Mouse (Mus musculus): ENCODE measurements around the gene Cdk9. TPM values are rescaled to one million over a fixed set of nuclear protein-coding genes. Genes with fewer than 3 reads are reported as not detected.

The Cdk9 gene
- polyA plus RNA-seq, 1 experiment from 2014 or later, result 79.2 TPM

DNA sequence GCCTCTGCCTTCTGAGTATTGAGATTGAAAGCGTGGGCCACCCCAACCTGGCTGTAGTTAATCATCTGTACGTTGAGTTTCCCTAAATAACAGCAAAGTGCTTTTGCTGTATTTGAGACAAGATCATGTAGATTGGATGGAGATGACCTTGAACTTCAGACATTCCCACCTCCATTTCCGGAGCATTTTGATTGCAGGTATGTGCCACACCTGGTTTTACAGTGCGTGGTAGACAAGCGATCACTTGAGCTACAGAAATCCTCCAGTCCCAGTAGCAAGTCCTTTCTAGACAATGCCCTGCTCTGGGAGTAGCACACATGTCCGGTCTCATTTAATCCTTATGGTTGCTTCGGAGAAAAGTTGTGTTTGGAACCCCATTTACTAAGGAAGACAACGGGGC is 9.8 kb downstream of the Cdk9 start:
- Histone ChIP-seq H3K9me3 (replicated peaks; ENCODE audit: control insufficient read depth, low read length) (no peaks in the 10 kb centered on the region), H3K4me2 (ENCODE audit: low read depth, low read length) (no peak overlapping the region), H3K27ac (replicated peaks; ENCODE audit: low read depth, low read length) (no peak overlapping the region), H3K4me1 (ENCODE audit: control insufficient read depth, insufficient read depth, low read length) (no peaks in the 10 kb centered on the region), H3K9ac (replicated peaks; ENCODE audit: low read length) (no peak overlapping the region), H3K27me3 (ENCODE audit: control insufficient read depth, insufficient read depth, low read length) (no peaks in the 10 kb centered on the region), H3K4me3 (ENCODE audit: low read depth, low read length) (no peak overlapping the region), H3K36me3 (replicated peaks; ENCODE audit: control insufficient read depth, insufficient read depth, low read depth, low read length) (peaks cover 5% of the 10 kb centered on the region)
- WGBS, result 93% methylated on average over 8 of the region's 8 CpGs
- DNase-seq (ENCODE audit: low spot score) (no peak), ATAC-seq (replicated peaks; ENCODE audit: insufficient number of reproducible peaks, low FRiP score, low TSS enrichment, low read depth) (no peak)

DNA sequence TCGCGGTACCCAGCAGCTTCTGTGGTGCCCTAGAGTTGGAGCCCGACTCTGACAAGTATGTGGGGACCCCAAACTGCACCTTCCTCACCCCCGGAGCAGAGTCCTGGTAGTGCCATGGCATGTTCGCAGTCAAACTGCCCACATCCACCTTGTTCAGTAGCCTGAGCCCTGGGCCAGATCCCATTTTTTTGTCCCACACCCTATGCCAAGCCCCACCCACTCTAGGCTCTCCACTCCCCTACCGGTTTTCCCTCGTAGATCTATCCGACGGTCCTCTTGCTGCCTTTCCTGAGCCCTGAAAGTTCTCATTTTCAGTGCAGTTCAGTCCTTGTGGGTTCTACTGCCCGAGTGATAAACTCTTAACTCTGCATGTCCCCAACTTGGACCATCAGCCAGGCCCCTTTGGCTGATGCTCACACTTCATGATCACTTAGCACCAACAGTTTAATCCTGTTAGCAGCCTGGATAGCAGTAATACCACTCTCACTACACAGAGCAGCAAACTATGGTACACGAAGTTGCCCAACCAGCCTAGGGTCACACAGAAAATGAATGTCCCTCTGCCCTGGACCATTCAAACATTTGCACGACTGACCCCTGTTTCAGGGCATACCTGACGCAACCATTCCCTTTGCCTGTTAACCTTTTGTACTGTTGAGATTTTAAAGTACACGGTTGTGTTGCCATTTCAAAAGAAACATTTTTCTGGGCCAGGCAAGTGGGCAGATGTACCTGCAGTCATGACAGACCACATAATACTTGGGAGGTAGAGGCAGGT is 11.7 kb downstream of the Cdk9 start:
- DNase-seq (ENCODE audit: low spot score) (no peak), ATAC-seq (replicated peaks; ENCODE audit: insufficient number of reproducible peaks, low FRiP score, low TSS enrichment, low read depth) (no peak)
- no peaks in the 10 kb centered on the region for H3K4me1 ChIP-seq (ENCODE audit: control insufficient read depth, insufficient read depth, low read length)
- no peaks in the 10 kb centered on the region for H3K9me3 ChIP-seq (replicated peaks; ENCODE audit: control insufficient read depth, low read length)
- WGBS, result 88% methylated on average over 14 of the region's 14 CpGs
- no peak overlapping the region for H3K9ac ChIP-seq (replicated peaks; ENCODE audit: low read length)
- H3K4me3 ChIP-seq (ENCODE audit: low read depth, low read length), result no peak overlapping the region
- H3K4me2 ChIP-seq (ENCODE audit: low read depth, low read length), result no peak overlapping the region
- H3K27me3 ChIP-seq (ENCODE audit: control insufficient read depth, insufficient read depth, low read length), result no peaks in the 10 kb centered on the region
- H3K36me3 ChIP-seq (replicated peaks; ENCODE audit: control insufficient read depth, insufficient read depth, low read depth, low read length), result no peaks in the 10 kb centered on the region
- no peak overlapping the region for H3K27ac ChIP-seq (replicated peaks; ENCODE audit: low read depth, low read length)

DNA sequence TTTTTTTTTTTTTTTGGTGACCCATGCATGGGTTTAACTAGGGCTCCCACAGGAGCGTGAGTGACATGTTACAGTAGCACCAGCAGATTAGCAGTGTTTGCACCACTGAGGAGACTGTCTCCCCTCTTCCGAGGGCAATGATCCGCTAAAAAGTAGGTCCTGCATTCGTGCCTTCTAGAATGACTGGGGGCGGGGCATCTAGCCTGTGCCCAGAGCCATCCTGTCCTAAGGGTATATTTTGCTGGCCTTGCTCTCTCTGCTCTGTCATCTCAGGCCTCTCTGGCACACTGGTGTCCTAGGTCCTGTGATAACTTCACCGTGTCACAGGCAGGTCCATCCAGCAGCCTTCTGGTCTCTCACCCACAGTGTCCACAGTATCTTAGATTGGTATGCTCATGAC is 13.2 kb downstream of the Cdk9 start:
- Histone ChIP-seq H3K9ac (replicated peaks; ENCODE audit: low read length) (no peak overlapping the region), H3K27me3 (ENCODE audit: control insufficient read depth, insufficient read depth, low read length) (no peaks in the 10 kb centered on the region), H3K36me3 (replicated peaks; ENCODE audit: control insufficient read depth, insufficient read depth, low read depth, low read length) (no peaks in the 10 kb centered on the region), H3K4me3 (ENCODE audit: low read depth, low read length) (no peak overlapping the region), H3K27ac (replicated peaks; ENCODE audit: low read depth, low read length) (no peak overlapping the region), H3K9me3 (replicated peaks; ENCODE audit: control insufficient read depth, low read length) (no peaks in the 10 kb centered on the region), H3K4me1 (ENCODE audit: control insufficient read depth, insufficient read depth, low read length) (no peaks in the 10 kb centered on the region), H3K4me2 (ENCODE audit: low read depth, low read length) (no peak overlapping the region)
- DNase-seq (ENCODE audit: low spot score) (no peak), ATAC-seq (replicated peaks; ENCODE audit: insufficient number of reproducible peaks, low FRiP score, low TSS enrichment, low read depth) (no peak)
- 84% methylated on average over 6 of the region's 6 CpGs for WGBS

DNA sequence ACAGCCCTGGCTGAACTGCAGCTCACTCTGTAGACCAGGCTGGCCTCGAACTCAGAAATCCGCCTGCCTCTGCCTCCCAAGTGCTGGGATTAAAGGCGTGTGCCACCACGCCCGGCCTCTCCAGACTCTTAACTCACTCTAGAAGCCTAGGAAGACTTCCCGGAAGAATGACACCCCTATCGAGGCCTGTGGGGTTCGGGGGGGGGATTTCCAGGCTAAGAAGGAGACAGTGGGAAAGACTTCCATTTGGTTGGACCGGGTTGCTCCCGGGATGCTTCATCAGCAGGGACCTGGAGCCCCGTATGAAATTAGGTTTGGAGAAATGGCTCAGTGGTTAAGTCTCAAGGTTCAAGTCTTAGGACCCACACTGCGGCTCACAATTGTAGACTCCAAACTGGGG is 18.2 kb downstream of the Cdk9 start:
- 86% methylated on average over 12 of the region's 12 CpGs for WGBS
- Histone ChIP-seq H3K4me2 (ENCODE audit: low read depth, low read length) (peak overlapping the region; percentile 54), H3K9ac (replicated peaks; ENCODE audit: low read length) (no peak overlapping the region; the same call in 1 of the 2 replicates), H3K27ac (replicated peaks; ENCODE audit: low read depth, low read length) (no peak overlapping the region), H3K4me1 (ENCODE audit: control insufficient read depth, insufficient read depth, low read length) (peaks cover 5% of the 10 kb centered on the region; the same call in 1 of the 2 replicates), H3K9me3 (replicated peaks; ENCODE audit: control insufficient read depth, low read length) (no peaks in the 10 kb centered on the region), H3K27me3 (ENCODE audit: control insufficient read depth, insufficient read depth, low read length) (no peaks in the 10 kb centered on the region), H3K36me3 (replicated peaks; ENCODE audit: control insufficient read depth, insufficient read depth, low read depth, low read length) (no peaks in the 10 kb centered on the region), H3K4me3 (ENCODE audit: low read depth, low read length) (peak overlapping the region; percentile 68; the same call in 1 of the 2 replicates)
- DNase-seq (ENCODE audit: low spot score) (no peak), ATAC-seq (replicated peaks; ENCODE audit: insufficient number of reproducible peaks, low FRiP score, low TSS enrichment, low read depth) (no peak)

DNA sequence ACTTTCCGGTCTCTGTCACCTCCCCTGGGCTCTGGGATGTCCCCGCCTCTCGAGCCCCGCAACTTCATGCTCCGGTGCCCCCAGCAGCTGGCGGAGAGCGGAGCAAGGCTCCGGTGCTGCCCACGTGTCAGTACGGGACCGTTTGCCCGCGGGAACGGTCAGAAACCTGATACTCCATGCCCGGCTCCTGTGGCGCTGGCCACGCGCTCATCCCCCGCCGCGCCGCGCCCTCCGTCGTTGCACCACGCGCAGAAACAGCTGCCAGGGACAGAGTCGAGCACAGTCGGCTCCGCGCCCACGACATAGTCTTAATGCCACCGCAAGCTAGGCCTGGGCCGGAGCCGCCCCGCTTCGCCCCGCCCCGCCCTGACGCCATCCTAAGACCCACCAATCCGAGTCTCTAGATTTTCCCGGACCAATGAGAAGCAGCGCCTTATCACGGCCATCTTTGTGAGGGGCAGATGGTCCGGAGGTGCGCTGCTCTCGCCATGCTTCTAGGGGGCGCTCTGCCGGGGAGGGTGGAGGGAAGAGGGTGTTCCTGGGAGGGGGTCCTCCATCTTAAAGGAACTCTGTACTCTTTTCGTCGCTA is 19.0 kb downstream of the Cdk9 start:
- DNase-seq (ENCODE audit: low spot score) (peak; percentile 98), ATAC-seq (replicated peaks; ENCODE audit: insufficient number of reproducible peaks, low FRiP score, low TSS enrichment, low read depth) (peak; percentile 97)
- H3K9ac ChIP-seq (replicated peaks; ENCODE audit: low read length), result peak overlapping the region; percentile 76
- H3K27ac ChIP-seq (replicated peaks; ENCODE audit: low read depth, low read length), result peak overlapping the region; percentile 41; the same call in 1 of the 2 replicates
- no peaks in the 10 kb centered on the region for H3K27me3 ChIP-seq (ENCODE audit: control insufficient read depth, insufficient read depth, low read length)
- peaks cover 5% of the 10 kb centered on the region; the same call in 1 of the 2 replicates for H3K4me1 ChIP-seq (ENCODE audit: control insufficient read depth, insufficient read depth, low read length)
- peak overlapping the region; percentile 91 for H3K4me2 ChIP-seq (ENCODE audit: low read depth, low read length)
- H3K36me3 ChIP-seq (replicated peaks; ENCODE audit: control insufficient read depth, insufficient read depth, low read depth, low read length), result no peaks in the 10 kb centered on the region
- peak overlapping the region; percentile 68 for H3K4me3 ChIP-seq (ENCODE audit: low read depth, low read length)
- WGBS, result under 1% methylated on average over 51 of the region's 51 CpGs
- H3K9me3 ChIP-seq (replicated peaks; ENCODE audit: control insufficient read depth, low read length), result no peaks in the 10 kb centered on the region

DNA sequence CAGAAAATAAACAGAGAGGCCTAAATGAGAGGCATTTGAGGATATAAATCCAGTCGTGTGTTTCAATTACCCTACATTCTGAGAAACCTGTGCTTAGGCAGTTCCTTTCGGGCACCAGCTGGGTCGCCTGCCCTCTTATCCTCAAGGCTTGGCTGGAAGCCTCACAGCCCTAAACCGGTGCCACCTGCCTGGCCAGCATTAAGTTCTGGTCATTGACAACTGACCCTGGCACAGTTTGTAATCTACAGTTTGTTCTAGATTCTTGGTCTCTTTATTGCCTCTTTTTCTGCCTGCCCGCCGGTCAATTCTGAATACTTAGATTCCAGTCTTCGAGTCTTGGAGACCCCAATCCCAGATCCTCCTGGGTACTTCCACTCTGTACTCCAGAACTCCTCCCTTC is 19.6 kb downstream of the Cdk9 start:
- ATAC-seq (replicated peaks; ENCODE audit: insufficient number of reproducible peaks, low FRiP score, low TSS enrichment, low read depth) (no peak), DNase-seq (ENCODE audit: low spot score) (no peak)
- 17% methylated on average over 7 of the region's 7 CpGs for WGBS
- no peak overlapping the region for H3K27ac ChIP-seq (replicated peaks; ENCODE audit: low read depth, low read length)
- H3K4me2 ChIP-seq (ENCODE audit: low read depth, low read length), result peak overlapping the region; percentile 91
- peak overlapping the region; percentile 76 for H3K9ac ChIP-seq (replicated peaks; ENCODE audit: low read length)
- H3K4me1 ChIP-seq (ENCODE audit: control insufficient read depth, insufficient read depth, low read length), result peaks cover 5% of the 10 kb centered on the region; the same call in 1 of the 2 replicates
- H3K4me3 ChIP-seq (ENCODE audit: low read depth, low read length), result peak overlapping the region; percentile 68
- H3K9me3 ChIP-seq (replicated peaks; ENCODE audit: control insufficient read depth, low read length), result no peaks in the 10 kb centered on the region
- H3K27me3 ChIP-seq (ENCODE audit: control insufficient read depth, insufficient read depth, low read length), result no peaks in the 10 kb centered on the region
- no peaks in the 10 kb centered on the region for H3K36me3 ChIP-seq (replicated peaks; ENCODE audit: control insufficient read depth, insufficient read depth, low read depth, low read length)

DNA sequence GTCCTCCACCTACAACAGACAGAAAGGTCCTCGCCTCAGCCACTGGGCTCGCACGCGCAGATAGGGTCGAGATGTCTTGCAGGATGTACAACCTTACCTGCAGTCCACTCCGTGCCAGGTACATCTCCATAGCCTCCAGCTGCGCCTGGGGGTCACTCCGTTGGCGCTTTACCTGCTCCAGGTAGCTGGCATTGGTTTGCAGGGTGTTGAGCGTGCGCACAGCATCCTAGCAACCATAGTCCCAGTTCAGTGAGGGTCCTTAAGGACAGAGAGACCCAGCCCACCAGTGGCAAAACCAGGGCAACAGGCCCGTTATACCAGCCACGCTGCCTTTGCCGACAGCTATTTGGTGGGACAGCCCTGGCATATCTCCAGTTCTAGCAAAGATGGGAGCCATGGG is 20.4 kb downstream of the Cdk9 start:
- Histone ChIP-seq H3K4me1 (ENCODE audit: control insufficient read depth, insufficient read depth, low read length) (peaks cover 5% of the 10 kb centered on the region; the same call in 1 of the 2 replicates), H3K4me3 (ENCODE audit: low read depth, low read length) (no peak overlapping the region; the same call in 1 of the 2 replicates), H3K9ac (replicated peaks; ENCODE audit: low read length) (no peak overlapping the region), H3K27ac (replicated peaks; ENCODE audit: low read depth, low read length) (no peak overlapping the region), H3K36me3 (replicated peaks; ENCODE audit: control insufficient read depth, insufficient read depth, low read depth, low read length) (no peaks in the 10 kb centered on the region), H3K9me3 (replicated peaks; ENCODE audit: control insufficient read depth, low read length) (no peaks in the 10 kb centered on the region), H3K27me3 (ENCODE audit: control insufficient read depth, insufficient read depth, low read length) (no peaks in the 10 kb centered on the region), H3K4me2 (ENCODE audit: low read depth, low read length) (no peak overlapping the region)
- ATAC-seq (replicated peaks; ENCODE audit: insufficient number of reproducible peaks, low FRiP score, low TSS enrichment, low read depth) (no peak), DNase-seq (ENCODE audit: low spot score) (no peak)
- WGBS, result 96% methylated on average over 14 of the region's 14 CpGs

- H3K4me1 ChIP-seq (ENCODE audit: control insufficient read depth, insufficient read depth, low read length), result peaks cover 5% of the 10 kb centered on the region; the same call in 1 of the 2 replicates
- 85% methylated on average over 11 of the region's 11 CpGs for WGBS
- DNase-seq (ENCODE audit: low spot score) (no peak), ATAC-seq (replicated peaks; ENCODE audit: insufficient number of reproducible peaks, low FRiP score, low TSS enrichment, low read depth) (no peak)
- no peak overlapping the region for H3K27ac ChIP-seq (replicated peaks; ENCODE audit: low read depth, low read length)
- H3K4me2 ChIP-seq (ENCODE audit: low read depth, low read length), result no peak overlapping the region
- H3K4me3 ChIP-seq (ENCODE audit: low read depth, low read length), result no peak overlapping the region
- no peaks in the 10 kb centered on the region for H3K27me3 ChIP-seq (ENCODE audit: control insufficient read depth, insufficient read depth, low read length)
- H3K9me3 ChIP-seq (replicated peaks; ENCODE audit: control insufficient read depth, low read length), result no peaks in the 10 kb centered on the region
- H3K36me3 ChIP-seq (replicated peaks; ENCODE audit: control insufficient read depth, insufficient read depth, low read depth, low read length), result no peaks in the 10 kb centered on the region
- H3K9ac ChIP-seq (replicated peaks; ENCODE audit: low read length), result no peak overlapping the region
These were observed 21.8 kb downstream of the Cdk9 start for GRCm38 (mm10) chr2:32691041-32691440.

Data from embryonic facial prominence, embryonic 11.5 days (tissue).